Mouse (Mus musculus) E14TG2a.4 (cell line): ENCODE measurements at regions not wholly inside any gene's neighbourhood (a gene's known extent, or its start where the extent isn't known, plus 50 kb on each side); places are given as distances from the start of the nearest gene placed in this dataset.

Experiments
- H3K27me3 ChIP-seq: 2 replicates; pipeline ENCODE4 v1.6.1; 2014; ENCODE audit warnings: low read length, control low read depth; ENCODE audit not compliant: insufficient read depth
- H3K36me3 ChIP-seq: 2 replicates; pipeline ENCODE4 v1.6.1; 2014; ENCODE audit warnings: low read length, control low read depth; ENCODE audit not compliant: insufficient read depth
- H3K4me1 ChIP-seq: replicated peaks from 2 replicates; pipeline ENCODE4 v1.6.1; 2014; ENCODE audit warnings: low read depth, low read length, control low read depth
- H3K4me3 ChIP-seq: replicated peaks from 2 replicates; pipeline ENCODE4 v1.5.1; 2014; ENCODE audit warnings: mild to moderate bottlenecking, low read length
- H3K9me3 ChIP-seq: 2 replicates; pipeline ENCODE4 v1.6.1; 2014; ENCODE audit warnings: low read length, control low read depth
- CTCF ChIP-seq: conservative IDR thresholded peaks from 2 replicates; pipeline ENCODE4 v1.5.1; 2014; ENCODE audit warnings: low read length
- NANOG ChIP-seq: IDR thresholded peaks from 2 replicates; pipeline ENCODE4 v1.6.1; 2014; ENCODE audit warnings: borderline replicate concordance, low read length, mixed read lengths
- POU5F1 ChIP-seq: IDR thresholded peaks from 2 replicates; pipeline ENCODE4 v1.6.1; 2014; ENCODE audit warnings: low read length, borderline replicate concordance

DNA sequence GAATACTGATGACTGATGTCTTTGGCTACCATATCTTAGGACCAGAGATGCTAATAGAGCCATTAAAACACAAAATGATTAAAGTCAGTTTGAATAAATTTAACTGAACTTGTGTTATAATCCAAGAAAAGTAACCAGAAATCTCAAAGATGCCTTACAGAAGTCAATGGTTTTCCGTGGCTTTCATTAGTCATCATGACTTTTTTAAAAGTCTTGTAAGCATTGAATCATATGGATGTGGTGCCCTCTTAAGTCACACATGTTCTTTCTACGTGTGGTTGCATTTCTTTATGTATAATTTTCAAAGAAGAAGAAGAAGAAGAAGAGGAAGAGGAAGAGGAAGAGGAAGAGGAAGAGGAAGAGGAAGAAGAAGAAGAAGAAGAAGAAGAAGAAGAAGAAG lies 178.2 kb downstream of the Mreg start:
- TF ChIP-seq POU5F1 (no peak), CTCF (no peak), NANOG (no peak)
- peaks cover 8% of the 10 kb centered on the region; the same call in 1 of the 2 replicates for H3K4me1 ChIP-seq
- no peak overlapping the region for H3K4me3 ChIP-seq
- H3K36me3 ChIP-seq = no peaks in the 10 kb centered on the region
- no peaks in the 10 kb centered on the region for H3K27me3 ChIP-seq
- no peaks in the 10 kb centered on the region for H3K9me3 ChIP-seq

GRCm38 (mm10) chr1:72032214-72032613 lies 179.9 kb downstream of the Mreg start:
- no peaks in the 10 kb centered on the region for H3K9me3 ChIP-seq
- no peak for TF ChIP-seq NANOG
- no peak for TF ChIP-seq POU5F1
- no peak for TF ChIP-seq CTCF
- no peaks in the 10 kb centered on the region for H3K27me3 ChIP-seq
- no peaks in the 10 kb centered on the region for H3K4me1 ChIP-seq
- H3K36me3 ChIP-seq = no peaks in the 10 kb centered on the region
- H3K4me3 ChIP-seq = no peak overlapping the region

DNA sequence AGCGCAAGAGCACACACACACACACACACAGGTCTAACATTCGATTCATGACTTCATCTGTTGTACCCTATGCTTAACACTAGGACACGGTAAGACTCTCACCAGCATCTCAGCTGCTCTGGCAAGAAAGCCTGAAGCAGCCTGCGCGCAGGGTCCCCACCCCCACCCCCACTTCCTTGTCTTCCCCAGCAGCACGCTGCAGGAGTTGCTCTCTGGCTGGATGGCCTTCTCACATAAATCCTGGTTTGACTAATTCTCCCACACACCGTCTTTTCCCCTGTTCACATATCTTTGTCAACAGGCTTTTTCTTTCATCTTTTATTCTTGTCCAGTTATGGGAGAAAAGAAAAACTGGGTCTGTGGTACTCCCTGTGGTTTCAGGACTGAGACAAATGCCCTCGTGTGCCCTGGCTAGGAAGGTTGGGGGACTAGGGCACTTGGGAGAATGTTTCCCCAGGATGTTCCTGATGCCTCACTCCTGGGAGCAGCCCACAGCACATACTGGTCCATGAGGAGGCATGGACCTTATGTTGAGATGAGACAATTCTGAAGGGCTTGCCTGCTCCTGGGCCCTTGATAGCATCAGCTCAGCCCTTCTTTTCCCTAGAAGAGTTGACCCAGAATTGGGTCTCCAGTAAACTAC lies 181.2 kb downstream of the Mreg start:
- H3K36me3 ChIP-seq = no peaks in the 10 kb centered on the region
- H3K9me3 ChIP-seq = no peaks in the 10 kb centered on the region
- no peaks in the 10 kb centered on the region for H3K27me3 ChIP-seq
- no peak overlapping the region for H3K4me3 ChIP-seq
- TF ChIP-seq NANOG (no peak), CTCF (no peak), POU5F1 (no peak)
- no peaks in the 10 kb centered on the region for H3K4me1 ChIP-seq

- Histone ChIP-seq H3K4me1 (no peaks in the 10 kb centered on the region), H3K9me3 (no peaks in the 10 kb centered on the region), H3K36me3 (no peaks in the 10 kb centered on the region), H3K27me3 (no peaks in the 10 kb centered on the region), H3K4me3 (no peak overlapping the region)
- TF ChIP-seq POU5F1 (no peak), CTCF (no peak), NANOG (no peak)
Measured at GRCm38 (mm10) chr1:72029625-72030024, 182.5 kb downstream of the Mreg start.

GRCm38 (mm10) chr1:72026861-72027260 lies 185.2 kb downstream of the Mreg start:
- Histone ChIP-seq H3K27me3 (no peaks in the 10 kb centered on the region), H3K4me3 (no peak overlapping the region), H3K4me1 (no peaks in the 10 kb centered on the region), H3K9me3 (no peaks in the 10 kb centered on the region), H3K36me3 (no peaks in the 10 kb centered on the region)
- TF ChIP-seq CTCF = no peak
- TF ChIP-seq POU5F1 = no peak
- TF ChIP-seq NANOG = no peak

DNA sequence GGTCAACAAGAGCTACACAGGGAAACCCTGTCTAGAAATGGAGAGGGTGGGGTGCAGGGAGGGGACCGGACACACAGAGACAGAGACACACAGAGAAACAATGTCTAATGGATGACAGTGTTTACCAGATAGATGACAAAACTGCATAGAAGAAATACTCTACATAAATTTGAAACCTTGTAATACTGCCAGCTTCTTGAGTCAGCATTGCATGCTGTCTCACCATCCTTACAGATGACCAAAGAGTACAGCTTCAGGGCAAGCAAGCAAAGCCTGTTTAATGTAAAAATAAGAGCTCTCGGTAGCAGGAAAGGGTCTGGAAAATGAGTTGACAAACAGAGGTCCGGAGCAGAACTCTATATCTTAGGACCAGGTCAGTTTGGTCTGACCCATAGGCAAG lies 189.5 kb downstream of the Mreg start:
- H3K27me3 ChIP-seq = no peaks in the 10 kb centered on the region
- no peaks in the 10 kb centered on the region for H3K36me3 ChIP-seq
- H3K4me3 ChIP-seq = no peak overlapping the region
- TF ChIP-seq NANOG (no peak), CTCF (no peak), POU5F1 (no peak)
- no peaks in the 10 kb centered on the region for H3K9me3 ChIP-seq
- H3K4me1 ChIP-seq = no peaks in the 10 kb centered on the region

DNA sequence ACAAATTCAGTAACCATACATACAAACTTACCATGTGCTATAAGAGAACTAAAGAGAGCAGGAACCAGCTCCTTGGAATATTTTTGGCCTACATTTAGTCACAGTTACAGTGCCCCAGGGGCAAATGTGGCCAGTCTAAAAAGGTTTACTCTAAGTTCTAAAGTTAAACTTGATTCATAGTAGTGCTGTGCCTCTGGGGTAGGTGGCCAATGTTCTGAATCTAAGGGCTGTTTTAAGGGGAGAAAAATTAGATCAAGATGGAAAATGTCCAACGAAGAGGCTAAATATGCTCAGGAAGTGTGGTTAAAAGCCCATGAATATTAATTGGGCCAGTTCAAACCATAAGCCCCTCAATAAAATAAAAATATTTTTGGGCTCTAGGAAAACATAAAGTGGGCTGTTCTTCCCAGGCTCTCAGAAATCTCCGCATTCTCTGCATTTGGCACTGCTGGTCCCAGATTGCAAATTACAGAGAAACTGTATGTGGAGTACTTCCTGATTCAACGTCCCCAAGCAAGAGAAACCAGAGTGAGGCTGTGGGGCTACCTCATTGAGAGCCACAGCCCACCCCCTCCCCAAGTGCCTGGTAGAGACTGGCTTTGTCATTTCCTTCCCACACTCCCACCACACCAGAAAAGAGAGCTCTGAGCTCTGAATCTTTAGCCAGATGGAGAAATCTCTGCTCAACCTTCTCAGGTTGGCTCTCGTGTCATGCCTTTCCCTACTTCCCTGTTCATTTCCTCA lies 193.5 kb downstream of the Mreg start:
- Histone ChIP-seq H3K27me3 (no peaks in the 10 kb centered on the region), H3K9me3 (no peaks in the 10 kb centered on the region), H3K4me1 (no peaks in the 10 kb centered on the region), H3K36me3 (no peaks in the 10 kb centered on the region), H3K4me3 (no peak overlapping the region)
- TF ChIP-seq CTCF = no peak
- TF ChIP-seq POU5F1 = no peak
- TF ChIP-seq NANOG = no peak

DNA sequence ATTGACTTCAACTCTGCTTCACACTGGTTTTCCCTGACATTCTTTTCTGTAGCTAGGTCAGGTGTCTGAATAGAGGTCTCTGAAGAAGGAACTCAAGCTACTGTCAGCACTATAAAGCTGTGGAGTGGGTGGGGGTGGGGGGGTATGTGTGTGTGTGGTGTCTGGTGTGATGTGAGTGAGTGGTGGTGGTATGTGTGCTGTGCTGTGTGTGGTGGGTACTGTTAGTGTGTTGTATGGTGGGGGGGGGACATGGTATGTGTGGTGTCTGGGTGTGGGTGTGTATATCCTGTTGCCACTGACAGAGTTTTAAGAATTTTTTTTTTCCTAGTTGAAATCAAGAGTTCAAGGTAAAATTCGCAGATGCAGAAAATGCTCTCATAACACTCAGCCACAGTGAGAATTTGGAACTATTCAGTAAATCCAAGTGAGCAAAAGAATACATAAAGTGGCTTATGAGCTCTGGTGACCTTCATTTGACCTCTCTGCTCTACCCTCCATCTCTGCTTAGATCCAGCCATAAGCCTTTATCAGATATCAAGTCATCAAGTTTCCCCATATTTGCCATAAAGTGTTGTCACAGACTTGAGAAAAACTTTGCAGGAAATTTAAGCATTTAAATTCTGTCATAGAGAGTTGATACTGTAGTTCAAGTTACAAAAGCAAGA lies 194.2 kb downstream of the Mreg start:
- no peaks in the 10 kb centered on the region for H3K9me3 ChIP-seq
- no peaks in the 10 kb centered on the region for H3K27me3 ChIP-seq
- H3K36me3 ChIP-seq = no peaks in the 10 kb centered on the region
- TF ChIP-seq CTCF (no peak), POU5F1 (no peak), NANOG (no peak)
- H3K4me1 ChIP-seq = no peaks in the 10 kb centered on the region
- no peak overlapping the region for H3K4me3 ChIP-seq

DNA sequence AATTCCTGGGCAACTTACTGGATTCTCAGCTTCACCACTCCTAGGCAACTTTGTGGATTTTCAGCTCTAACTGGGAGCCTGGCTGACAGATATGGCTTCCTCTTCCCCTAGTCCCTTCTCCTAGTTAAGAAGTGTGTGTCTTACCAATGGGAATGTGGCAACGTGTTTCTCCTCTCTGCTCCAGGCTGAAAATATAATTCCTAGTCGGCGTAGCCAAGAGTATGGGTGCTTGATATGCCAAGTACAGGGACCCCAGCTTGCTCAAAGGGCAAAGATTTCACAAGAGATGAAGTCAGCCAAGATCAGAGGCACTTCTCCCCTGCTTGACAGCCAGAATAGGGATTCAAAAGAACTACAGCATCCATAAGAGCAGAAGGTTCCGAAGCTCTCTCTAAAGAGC lies 196.6 kb downstream of the Mreg start:
- TF ChIP-seq POU5F1 (no peak), CTCF (no peak), NANOG (no peak)
- H3K4me1 ChIP-seq = no peaks in the 10 kb centered on the region
- H3K9me3 ChIP-seq = no peaks in the 10 kb centered on the region
- H3K4me3 ChIP-seq = no peak overlapping the region
- H3K36me3 ChIP-seq = no peaks in the 10 kb centered on the region
- no peaks in the 10 kb centered on the region for H3K27me3 ChIP-seq
